Mouse (Mus musculus) left cerebral cortex, adult 2 months (tissue): ENCODE results near the gene Pih1d1. TPM values are rescaled to one million over a fixed set of nuclear protein-coding genes. Genes with fewer than 3 reads are reported as not detected.

ENCODE experiments used
- DNase-seq, 2 experiments: peaks; one replicate each; pipeline ENCODE4 v3.0.0; 2021 to 2022; ENCODE audit warnings: low spot score in 2 of 2, mixed read lengths in 1 of 2; ENCODE audit errors: extremely low spot score in 1 of 2
- H3K27ac ChIP-seq: fragments of 200-600 bp; 2 replicates; pipeline ENCODE4 v1.8.1; 2022
- H3K4me3 ChIP-seq: fragments of 200-600 bp; 2 replicates; pipeline ENCODE4 v1.8.1; 2022
- CTCF ChIP-seq: fragments of 200-600 bp; IDR thresholded peaks from 2 replicates; pipeline ENCODE4 v1.8.1; 2022; ENCODE audit warnings: antibody characterized with exemption, mild to moderate bottlenecking, moderate library complexity
- intact Hi-C: fragments of 180-260 bp; cut with DNase I; formaldehyde crosslinking; loops from one replicate; pipeline ENCODE4 v1.15.1; 2025
- total RNA-seq, 2 experiments: library from RNA; stranded (reverse); gene quantifications; 2 replicates each; pipeline ENCODE4 v1.2.3; 2021

The Pih1d1 gene
- total RNA-seq, 2 experiments from 2014 or later: 47.6 to 48.4 TPM

DNA sequence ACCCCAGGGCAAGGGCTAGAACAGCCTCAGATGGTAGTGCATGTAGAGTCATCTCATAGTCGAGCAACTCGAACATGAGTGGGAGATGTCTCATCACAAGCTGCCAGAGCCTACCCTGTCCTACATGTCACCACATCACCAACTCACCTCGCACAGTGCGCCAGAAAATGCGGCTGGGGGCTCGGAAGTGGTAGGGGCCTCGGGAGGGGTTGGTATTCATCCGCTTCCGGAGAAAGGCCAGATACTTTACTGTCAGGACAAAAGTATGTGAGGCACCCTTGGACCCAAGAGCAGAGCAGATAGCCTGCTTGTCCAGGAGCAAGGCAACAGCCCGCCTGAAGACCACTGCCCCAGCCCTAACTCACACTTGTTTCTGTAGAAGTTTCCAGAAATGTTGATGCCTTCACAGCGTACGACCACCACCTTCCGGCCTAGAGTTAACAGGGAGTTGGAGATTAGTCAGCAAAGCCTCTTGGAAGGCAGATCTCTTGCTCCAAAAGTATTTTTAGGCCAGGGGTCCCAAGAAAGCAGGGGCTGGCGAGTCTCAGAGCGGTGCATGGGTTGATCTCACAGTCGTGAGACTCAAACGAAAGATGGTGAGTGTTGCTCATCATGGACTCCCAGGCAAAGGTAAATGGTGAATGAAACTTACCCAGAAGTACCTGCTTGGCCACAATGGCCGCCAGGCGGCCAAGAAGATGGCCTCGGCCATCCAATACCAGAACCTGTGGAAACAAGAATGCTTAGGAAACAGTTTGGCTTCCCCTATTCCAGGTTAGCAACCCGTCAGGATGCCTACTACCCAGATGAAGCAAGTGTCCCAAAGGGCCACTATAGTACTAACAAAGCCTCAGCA, 27.0 kb upstream of the Pih1d1 start:
- intact Hi-C loops: loop anchor here (10.0 kb wide), 1 partner anchor 272 kb away; the partner anchor contains the start of gene Pnkp
- peak overlapping the region; percentile 85 for H3K4me3 ChIP-seq
- peak; percentile 31 for TF ChIP-seq CTCF
- H3K27ac ChIP-seq: peak overlapping the region; percentile 93; the same call in 1 of the 2 replicates
- DNase-seq: no peak

DNA sequence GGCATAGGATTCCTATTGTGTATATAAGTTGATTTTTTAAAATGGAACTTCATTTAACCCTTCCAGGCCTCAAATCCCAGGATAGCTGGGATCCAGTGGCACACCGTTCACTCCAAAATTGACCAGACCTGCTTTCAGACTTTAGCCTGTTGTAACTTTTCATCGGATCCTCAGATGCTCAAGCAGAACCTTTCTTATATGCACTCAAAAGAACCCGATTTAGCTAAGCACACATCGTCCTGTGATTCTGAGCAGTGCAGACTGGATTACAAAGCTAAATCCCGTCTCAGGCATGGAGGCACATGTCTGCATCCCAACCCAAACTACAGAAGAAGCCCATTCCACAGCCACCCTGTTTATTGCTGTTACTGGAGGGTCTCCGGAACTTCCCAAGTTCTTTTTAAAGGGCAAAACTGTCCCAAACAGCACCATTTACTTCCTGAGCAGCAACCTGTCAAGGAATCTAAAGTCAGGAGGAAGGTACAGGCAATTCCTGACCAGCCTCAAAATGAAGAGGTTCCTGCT, 26.3 kb upstream of the Pih1d1 start:
- peak overlapping the region; percentile 93 for H3K27ac ChIP-seq
- DNase-seq: no peak
- intact Hi-C loops: loop anchor here (2.0 to 10.0 kb wide), 3 partner anchors 27 to 273 kb away; partner anchors contain the start of genes Aldh16a1, Pih1d1 and Pnkp
- TF ChIP-seq CTCF: no peak
- H3K4me3 ChIP-seq: peak overlapping the region; percentile 85

DNA sequence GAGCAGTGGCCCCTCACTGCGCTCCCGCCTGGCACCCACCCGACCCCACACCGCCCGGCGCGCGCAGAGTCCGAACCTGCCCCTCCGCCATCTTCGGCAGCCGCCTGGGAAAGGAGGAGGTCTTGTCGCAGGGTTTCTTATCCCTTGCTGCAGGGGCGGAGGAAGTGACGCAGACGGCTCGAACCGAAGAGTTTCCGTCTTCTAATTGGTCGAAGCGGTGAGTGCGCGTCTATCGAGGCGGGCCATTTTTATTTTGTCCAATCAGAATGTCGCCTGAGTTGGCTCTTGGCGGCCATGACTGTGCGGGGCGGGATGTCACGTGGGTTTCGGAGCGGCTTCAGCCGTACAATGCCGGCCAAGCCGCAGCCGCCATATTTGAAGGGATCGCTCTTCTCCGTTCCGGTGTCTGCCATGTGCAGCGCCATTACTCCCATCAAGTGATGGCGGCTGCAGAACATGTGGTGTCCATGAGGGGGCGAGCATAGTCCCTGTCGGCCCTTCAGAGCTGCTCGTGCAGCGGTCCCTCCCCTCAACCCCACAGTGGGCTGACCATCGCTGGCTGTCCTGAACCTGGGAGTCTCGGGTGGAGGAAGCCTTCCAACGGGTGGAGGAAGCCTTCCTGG, 25.4 kb upstream of the Pih1d1 start, which contains the start of gene Rpl13a:
Gene Rpl13a, minus strand, starts transcription at position 138 of the 623 bp plus-strand sequence.
- TF ChIP-seq CTCF: peak; percentile 72
- peak within 1 kb of the TSS; percentile 85 for H3K4me3 ChIP-seq
- intact Hi-C loops: loop anchor here (2.0 to 10.0 kb wide), 3 partner anchors 26 to 274 kb away; partner anchors contain the start of genes Aldh16a1, Pih1d1 and Pnkp
- peak; percentile 98 to 99 for DNase-seq
- H3K27ac ChIP-seq: peak within 1 kb of the TSS; percentile 93

DNA sequence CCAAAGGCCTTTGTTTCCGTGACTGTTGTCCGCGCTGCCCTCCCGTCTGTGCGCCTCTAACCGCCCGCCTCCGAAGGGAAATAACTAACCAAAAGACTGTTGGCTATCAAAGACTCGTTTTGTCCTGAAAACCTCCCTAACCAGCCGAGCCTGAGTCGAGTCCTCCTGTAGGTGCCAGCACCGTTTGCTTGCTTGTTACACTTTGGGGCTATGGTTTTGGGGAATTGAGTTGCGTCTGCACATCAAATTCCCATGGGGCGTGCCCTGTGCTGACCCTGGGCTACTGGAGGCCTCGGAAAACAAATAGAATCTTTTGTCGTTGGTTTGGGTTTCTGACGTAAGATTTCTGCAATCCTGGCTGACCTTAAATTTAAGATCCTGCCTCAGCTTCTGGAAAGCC, 24.8 kb upstream of the Pih1d1 start:
- Histone ChIP-seq H3K4me3 (peak overlapping the region; percentile 53), H3K27ac (peak overlapping the region; percentile 80)
- intact Hi-C loops: loop anchor here (2.0 to 10.0 kb wide), 3 partner anchors 25 to 275 kb away; partner anchors contain the start of genes Aldh16a1, Pih1d1 and Pnkp
- TF ChIP-seq CTCF: no peak
- DNase-seq: no peak

DNA sequence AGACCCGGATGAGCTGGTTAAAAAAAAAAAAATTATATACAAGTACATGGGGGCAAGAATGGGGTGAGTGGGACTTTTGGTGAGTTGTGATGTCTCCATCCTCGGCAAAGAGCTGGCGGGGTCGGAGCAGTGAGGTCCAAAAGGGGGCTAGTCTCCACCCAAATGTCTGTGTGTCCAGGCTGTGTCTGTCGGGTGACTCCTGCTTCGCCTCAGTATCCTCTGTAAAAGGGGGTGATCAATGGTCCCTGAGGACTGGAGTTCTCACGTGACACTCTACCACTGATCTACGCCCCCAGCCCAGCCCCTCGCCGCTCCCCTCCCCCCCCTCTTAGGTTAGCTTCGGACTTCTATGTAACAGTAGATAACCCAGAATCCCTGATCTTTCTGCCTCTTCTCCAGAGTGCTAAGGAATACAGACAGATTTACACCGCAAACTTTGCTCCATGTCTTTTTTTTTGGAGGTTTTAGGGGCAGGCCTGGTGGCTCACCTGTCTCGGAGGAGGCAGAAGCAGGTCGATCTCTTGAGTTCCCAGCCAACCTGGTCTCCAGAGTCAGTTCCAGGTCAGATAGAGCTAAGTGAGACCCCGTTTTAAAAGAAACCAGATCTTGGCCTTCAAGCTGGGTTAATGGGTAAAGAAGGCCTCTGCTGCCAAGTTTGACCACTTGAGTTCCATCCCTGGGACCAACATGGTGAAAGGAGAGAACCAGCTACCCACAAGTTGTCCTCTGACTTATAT, 24.2 kb upstream of the Pih1d1 start:
- Histone ChIP-seq H3K4me3 (peak overlapping the region; percentile 53), H3K27ac (peak overlapping the region; percentile 80)
- intact Hi-C loops: loop anchor here (2.0 to 10.0 kb wide), 3 partner anchors 25 to 275 kb away; partner anchors contain the start of genes Aldh16a1, Pih1d1 and Pnkp
- no peak for TF ChIP-seq CTCF
- DNase-seq: no peak

DNA sequence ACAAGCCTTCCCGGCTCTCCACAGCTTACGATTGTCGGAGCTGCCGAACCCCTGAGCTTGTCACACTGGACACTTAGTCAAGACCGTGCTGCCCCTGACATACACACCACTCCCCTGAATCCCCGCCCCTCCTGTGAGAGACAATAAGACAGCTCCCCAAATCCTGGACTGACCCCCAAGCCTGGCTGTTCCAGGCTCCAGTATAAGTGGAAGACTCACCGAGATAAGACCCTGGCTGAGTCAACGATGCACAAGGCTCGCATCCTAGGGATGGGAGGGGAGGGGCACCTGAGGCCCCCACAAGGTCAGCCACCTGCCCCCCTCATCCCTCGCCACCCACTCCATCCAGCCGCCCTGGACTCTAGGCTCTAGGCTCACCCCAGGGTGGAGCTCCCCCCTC, 22.3 kb upstream of the Pih1d1 start:
- no peak for DNase-seq
- no peak for TF ChIP-seq CTCF
- intact Hi-C loops: no loop called here
- no peak overlapping the region for H3K27ac ChIP-seq
- no peak overlapping the region for H3K4me3 ChIP-seq

GRCm38 (mm10) chr7:45133446-45134159, 20.5 kb upstream of the Pih1d1 start:
- intact Hi-C loops: no loop called here
- Histone ChIP-seq H3K27ac (no peak overlapping the region), H3K4me3 (no peak overlapping the region)
- TF ChIP-seq CTCF: peak; percentile 25
- DNase-seq: no peak

- no peak overlapping the region for H3K4me3 ChIP-seq
- intact Hi-C loops: no loop called here
These were observed 19.5 kb upstream of the Pih1d1 start for GRCm38 (mm10) chr7:45134544-45135026.

GRCm38 (mm10) chr7:45135370-45135769, 18.7 kb upstream of the Pih1d1 start:
- no peak for DNase-seq
- no peak for TF ChIP-seq CTCF
- Histone ChIP-seq H3K4me3 (peak overlapping the region; percentile 64; the same call in 1 of the 2 replicates), H3K27ac (no peak overlapping the region)
- intact Hi-C loops: no loop called here

More at GRCm38 (mm10) chr7:45134544-45135026, 19.5 kb upstream of the Pih1d1 start:
- H3K27ac ChIP-seq: no peak overlapping the region
- no peak for TF ChIP-seq CTCF
- DNase-seq: no peak

- peak within 1 kb of the TSS; percentile 83 for H3K27ac ChIP-seq
- intact Hi-C loops: loop anchor here (1.0 kb wide), 1 partner anchor 57 kb away; no protein-coding TSS in a partner anchor
- peak within 1 kb of the TSS; percentile 64 for H3K4me3 ChIP-seq
- DNase-seq: peak; percentile 87 to 90
- no peak; the same call in none of the 2 replicates for TF ChIP-seq CTCF
These were observed 18.0 kb upstream of the Pih1d1 start, which contains the start of the genes Gm45713 and Flt3l for GRCm38 (mm10) chr7:45135993-45136567. Gene Gm45713 (minus strand): TSS chr7:45136231. Gene Flt3l (minus strand): TSS chr7:45136432.
